Mouse (Mus musculus) layer of hippocampus, adult 2 months (tissue): Measurements from ENCODE around the gene Fuca1. TPM values are rescaled to one million over a fixed set of nuclear protein-coding genes. Genes with fewer than 3 reads are reported as not detected.
A peak's percentile ranks its signal among the peaks of the same experiment; 100 is the strongest.

Experiments
- DNase-seq, 2 experiments: peaks; one replicate each; pipeline ENCODE4 v3.0.0; 2022; ENCODE audit warnings: low spot score in 2 of 2
- H3K27ac ChIP-seq: fragments of 200-600 bp; 2 replicates; pipeline ENCODE4 v1.8.1; 2022
- H3K4me3 ChIP-seq: fragments of 200-600 bp; 2 replicates; pipeline ENCODE4 v1.8.1; 2022; ENCODE audit warnings: mild to moderate bottlenecking
- CTCF ChIP-seq: fragments of 200-600 bp; conservative IDR thresholded peaks from 2 replicates; pipeline ENCODE4 v1.8.1; 2022; ENCODE audit warnings: antibody characterized with exemption, mild to moderate bottlenecking, moderate library complexity
- total RNA-seq, 2 experiments: library from RNA; stranded (reverse); gene quantifications; 2 replicates each; pipeline ENCODE4 v1.2.3; 2021

Gene Fuca1
- total RNA-seq, 2 experiments from 2014 or later = 39.4 to 39.7 TPM

GRCm38 (mm10) chr4:135986301-135986942, 65.9 kb downstream of the Fuca1 start:
- peak overlapping the region; percentile 77 for H3K4me3 ChIP-seq
- no peak for DNase-seq
- TF ChIP-seq CTCF = no peak
- peak overlapping the region; percentile 96 for H3K27ac ChIP-seq

DNA sequence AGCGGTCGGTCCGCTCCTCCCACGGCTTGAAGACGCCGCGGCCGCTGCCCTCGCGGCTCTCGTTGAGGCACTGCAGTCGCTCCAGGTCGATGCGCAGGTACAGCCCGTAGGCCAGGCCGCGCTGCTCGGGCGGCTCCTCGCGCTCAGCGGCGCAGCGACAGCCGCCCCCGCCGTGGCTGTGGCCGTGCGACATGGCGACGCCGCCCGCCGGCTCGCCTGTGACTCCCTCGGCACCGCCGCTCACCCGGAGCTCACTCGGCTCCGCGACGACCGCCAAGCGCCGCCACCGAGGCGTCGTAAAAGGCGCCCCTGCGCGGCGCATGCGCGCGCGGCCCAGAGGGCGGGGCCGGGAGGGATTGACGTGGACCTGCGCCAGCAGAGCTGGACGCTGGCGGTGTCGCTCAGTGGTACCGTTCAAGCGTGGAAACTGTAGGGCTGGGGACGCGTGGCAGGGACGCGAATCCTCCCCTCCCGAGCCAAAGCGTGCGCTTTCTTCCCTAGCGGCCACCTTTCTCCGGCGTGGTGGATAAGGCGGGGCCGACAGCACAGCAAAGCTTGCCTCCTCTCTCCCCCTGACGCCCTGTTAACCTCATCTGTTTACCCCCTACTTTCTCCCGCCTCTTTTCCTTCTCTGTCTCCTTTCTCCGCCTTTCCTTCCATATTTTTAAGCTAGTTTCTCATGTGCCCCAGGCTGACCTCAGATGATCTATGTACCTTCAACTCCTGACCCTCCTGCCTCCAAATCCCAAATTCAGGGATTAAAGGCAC, 66.6 kb downstream of the Fuca1 start, which contains the start of gene Pithd1:
TSS of gene Pithd1 (minus strand) at position 322 of the 768 bp plus-strand sequence.
- TF ChIP-seq CTCF = peak; percentile 56
- Histone ChIP-seq H3K27ac (peak within 1 kb of the TSS; percentile 96), H3K4me3 (peak within 1 kb of the TSS; percentile 77)
- peak; percentile 90 for DNase-seq

DNA sequence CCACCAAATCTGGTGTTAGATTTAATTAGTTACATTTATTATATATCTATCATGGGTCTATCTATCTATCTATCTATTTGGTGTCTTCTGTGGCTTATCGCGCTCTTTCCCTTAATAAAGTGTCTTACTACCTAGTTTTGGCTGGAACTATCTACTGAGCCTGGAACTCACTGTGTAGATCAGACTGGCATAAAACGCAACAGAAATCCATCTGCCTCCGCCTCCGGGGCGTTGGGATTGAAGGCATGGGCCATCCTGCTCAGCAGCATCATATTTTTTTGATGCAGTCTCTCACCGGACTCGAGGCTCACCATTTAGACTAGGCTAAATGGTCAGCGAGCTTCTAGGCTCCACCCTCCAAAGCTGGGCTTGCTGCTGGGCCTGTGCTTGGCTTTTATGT, 67.2 kb downstream of the Fuca1 start:
- TF ChIP-seq CTCF = no peak
- DNase-seq = peak in 1 of 2 experiments; percentile 32

More for the DNA sequence above, 67.2 kb downstream of the Fuca1 start:
- Histone ChIP-seq H3K4me3 (peak overlapping the region; percentile 77), H3K27ac (peak overlapping the region; percentile 96)

Other genes starting within 250 kb of the Fuca1 start
- gene Ifnlr1, start 234.4 kb upstream of the Fuca1 start, total RNA-seq = under 1 TPM; 0.10 to 0.27 TPM
- gene Il22ra1, start 192.6 kb upstream of the Fuca1 start, total RNA-seq = under 1 TPM; 0.12 to 0.13 TPM
- gene Myom3, start 161.0 kb upstream of the Fuca1 start, total RNA-seq = under 1 TPM; 0.56 to 0.76 TPM
- gene Srsf10, start 65.0 kb upstream of the Fuca1 start, total RNA-seq = 10 to 100 TPM; 82.6 to 94.2 TPM
- 10 to 100 TPM; 52.7 to 54.8 TPM for gene Pnrc2, start 46.9 kb upstream of the Fuca1 start, total RNA-seq
- under 1 TPM in 1 of 2 experiments, not detected in 1; 0.12 TPM for gene Cnr2, start 25.3 kb upstream of the Fuca1 start, total RNA-seq
- gene Hmgcl, start 25.7 kb downstream of the Fuca1 start, total RNA-seq = 10 to 100 TPM; 35.2 to 36.1 TPM
- 10 to 100 TPM; 22.6 to 23.8 TPM for gene Gale, start 43.0 kb downstream of the Fuca1 start, total RNA-seq
- 100 to 1,000 TPM in 1 of 2 experiments, 10 to 100 TPM in 1; 95.3 to 103 TPM for gene Lypla2, start 51.9 kb downstream of the Fuca1 start, total RNA-seq
- 10 to 100 TPM; 80.6 to 86.0 TPM for gene Pithd1, start 66.5 kb downstream of the Fuca1 start, total RNA-seq
- gene Eloa, start 101.0 kb downstream of the Fuca1 start, total RNA-seq = 10 to 100 TPM; 27.3 to 28.5 TPM
- 100 to 1,000 TPM; 291 to 317 TPM for gene Rpl11, start 132.7 kb downstream of the Fuca1 start, total RNA-seq
- gene Id3, start 222.8 kb downstream of the Fuca1 start, total RNA-seq = 10 to 100 TPM; 45.1 to 47.4 TPM